Mouse (Mus musculus) CH12.LX (cell line): ENCODE results near the gene Zc3h8. TPM values are rescaled to one million over a fixed set of nuclear protein-coding genes. Genes with fewer than 3 reads are reported as not detected.

Experiments
- DNase-seq: peaks from one replicate; pipeline ENCODE4 v3.0.0-alpha.2; 2013; ENCODE audit errors: extremely low read depth
- H3K27ac ChIP-seq: 2 replicates; pipeline ENCODE4 v1.5.1; 2012; ENCODE audit warnings: low read depth, mild to moderate bottlenecking, control low read depth, moderate library complexity; ENCODE audit not compliant: insufficient read depth
- H3K27me3 ChIP-seq: replicated peaks from 2 replicates; pipeline ENCODE3; 2012; ENCODE audit warnings: inconsistent platforms
- H3K36me3 ChIP-seq, 2 experiments: replicated peaks in 1 of 2; 2 replicates each; pipeline versions ENCODE3 to v1.6.1; 2012; ENCODE audit warnings: inconsistent platforms in 1 of 2, low read length in 1 of 2, mild to moderate bottlenecking in 1 of 2, mixed read lengths in 1 of 2, moderate library complexity in 1 of 2; ENCODE audit not compliant: control insufficient read depth in 1 of 2, insufficient read depth in 1 of 2
- H3K4me1 ChIP-seq, 2 experiments: 2 replicates each; pipeline ENCODE4 v1.6.1; 2012; ENCODE audit warnings: inconsistent platforms in 1 of 2, moderate library complexity in 1 of 2; ENCODE audit not compliant: insufficient read depth in 2 of 2, control insufficient read depth in 1 of 2
- H3K4me2 ChIP-seq: 2 replicates; pipeline ENCODE4 v1.6.1; 2012; ENCODE audit warnings: low read depth, mild to moderate bottlenecking, control low read depth; ENCODE audit not compliant: poor library complexity, insufficient read depth, severe bottlenecking
- H3K4me3 ChIP-seq, 3 experiments: fragments of 150-350 bp in 1 of 3; sonication (generic) in 1 of 3; replicated peaks in 1 of 3; 2 replicates each; pipeline versions ENCODE3 to v1.5.1; 2011 to 2012; ENCODE audit warnings: low read depth in 2 of 3, low read length in 2 of 3, mild to moderate bottlenecking in 2 of 3, moderate library complexity in 2 of 3, control low read depth in 1 of 3, improper control_type of control experiment in 1 of 3, inconsistent platforms in 1 of 3, mixed read lengths in 1 of 3; ENCODE audit not compliant: poor library complexity in 1 of 3
- H3K79me2 ChIP-seq: replicated peaks from 2 replicates; pipeline ENCODE4 v1.6.1; 2012; ENCODE audit warnings: mild to moderate bottlenecking, moderate library complexity; ENCODE audit not compliant: control insufficient read depth, poor library complexity, insufficient read depth, severe bottlenecking; ENCODE audit errors: extremely low read depth
- H3K9ac ChIP-seq: 2 replicates; pipeline ENCODE4 v1.6.1; 2012; ENCODE audit warnings: low read depth, mild to moderate bottlenecking, control low read depth, moderate library complexity; ENCODE audit not compliant: insufficient read depth
- H3K9me3 ChIP-seq: replicated peaks from 2 replicates; pipeline ENCODE3; 2012; ENCODE audit warnings: low read length, inconsistent platforms, mixed read lengths
- CHD2 ChIP-seq: IDR thresholded peaks from 2 replicates; pipeline ENCODE4 v1.6.1; 2011; ENCODE audit warnings: low read length, improper control_type of control experiment
- CTCF ChIP-seq, 2 experiments: IDR thresholded peaks in 1 of 2; conservative IDR thresholded peaks in 1 of 2; 2 replicates each; pipeline ENCODE4 v1.5.1; 2011 to 2012; ENCODE audit warnings: low read depth in 2 of 2, low read length in 2 of 2, improper control_type of control experiment in 1 of 2, inconsistent platforms in 1 of 2, mild to moderate bottlenecking in 1 of 2, moderate library complexity in 1 of 2
- E2F4 ChIP-seq: IDR thresholded peaks from 2 replicates; pipeline ENCODE4 v1.6.1; 2011; ENCODE audit warnings: low read depth, low read length, improper control_type of control experiment; ENCODE audit not compliant: insufficient replicate concordance
- EP300 ChIP-seq: IDR thresholded peaks from 2 replicates; pipeline ENCODE4 v1.6.1; 2011; ENCODE audit warnings: low read length, improper control_type of control experiment
- GABPA ChIP-seq: IDR thresholded peaks from 2 replicates; pipeline ENCODE4 v1.6.1; 2012; ENCODE audit warnings: low read depth, low read length, improper control_type of control experiment, inconsistent platforms; ENCODE audit not compliant: insufficient replicate concordance
- IRF4 ChIP-seq: IDR thresholded peaks from 2 replicates; pipeline ENCODE4 v1.6.1; 2014; ENCODE audit warnings: low read depth, mild to moderate bottlenecking, inconsistent platforms, low read length, improper control_type of control experiment
- JUND ChIP-seq: conservative IDR thresholded peaks from 2 replicates; pipeline ENCODE4 v1.6.1; 2011; ENCODE audit warnings: low read depth, low read length, improper control_type of control experiment
- KAT2A ChIP-seq: IDR thresholded peaks from 2 replicates; pipeline ENCODE4 v1.6.1; 2012; ENCODE audit warnings: low read length, improper control_type of control experiment, inconsistent platforms; ENCODE audit not compliant: insufficient replicate concordance
- MAZ ChIP-seq: IDR thresholded peaks from 2 replicates; pipeline ENCODE4 v1.6.1; 2012; ENCODE audit warnings: low read depth, mild to moderate bottlenecking, inconsistent platforms, low read length, improper control_type of control experiment, moderate library complexity
- MEF2A ChIP-seq: IDR thresholded peaks from 2 replicates; pipeline ENCODE4 v1.6.1; 2014; ENCODE audit warnings: low read depth, mild to moderate bottlenecking, inconsistent platforms, low read length, improper control_type of control experiment, borderline replicate concordance
- MXI1 ChIP-seq: IDR thresholded peaks from 2 replicates; pipeline ENCODE4 v1.6.1; 2011; ENCODE audit warnings: mild to moderate bottlenecking, low read depth, low read length, improper control_type of control experiment
- MYC ChIP-seq: IDR thresholded peaks from 2 replicates; pipeline ENCODE4 v1.6.1; 2011; ENCODE audit warnings: low read depth, mild to moderate bottlenecking, improper control_type of control experiment, low read length
- NRF1 ChIP-seq: IDR thresholded peaks from 2 replicates; pipeline ENCODE4 v1.6.1; 2014; ENCODE audit warnings: low read depth, mild to moderate bottlenecking, inconsistent platforms, low read length, improper control_type of control experiment, moderate library complexity
- PAX5 ChIP-seq: IDR thresholded peaks from 2 replicates; pipeline ENCODE4 v1.6.1; 2012; ENCODE audit warnings: low read length, inconsistent platforms, mixed read lengths
- RAD21 ChIP-seq: IDR thresholded peaks from 2 replicates; pipeline ENCODE4 v1.6.1; 2011; ENCODE audit warnings: low read depth, mild to moderate bottlenecking, low read length, improper control_type of control experiment, moderate library complexity
- SIN3A ChIP-seq: IDR thresholded peaks from 2 replicates; pipeline ENCODE4 v1.6.1; 2012; ENCODE audit warnings: low read length, improper control_type of control experiment, inconsistent platforms
- TBP ChIP-seq: conservative IDR thresholded peaks from 2 replicates; pipeline ENCODE4 v1.6.1; 2011; ENCODE audit warnings: low read depth, low read length, improper control_type of control experiment
- TCF12 ChIP-seq: IDR thresholded peaks from 2 replicates; pipeline ENCODE4 v1.6.1; 2014; ENCODE audit warnings: low read depth, mild to moderate bottlenecking, inconsistent platforms, low read length, improper control_type of control experiment
- UBTF ChIP-seq: IDR thresholded peaks from 2 replicates; pipeline ENCODE4 v1.6.1; 2012; ENCODE audit warnings: low read depth, mild to moderate bottlenecking, inconsistent platforms, low read length, improper control_type of control experiment, moderate library complexity
- USF1 ChIP-seq: IDR thresholded peaks from 2 replicates; pipeline ENCODE4 v1.6.1; 2014; ENCODE audit warnings: low read depth, mild to moderate bottlenecking, inconsistent platforms, low read length, improper control_type of control experiment
- USF2 ChIP-seq: conservative IDR thresholded peaks from 2 replicates; pipeline ENCODE4 v1.6.1; 2011; ENCODE audit warnings: low read depth, low read length, improper control_type of control experiment
- ZC3H11A ChIP-seq: IDR thresholded peaks from 2 replicates; pipeline ENCODE4 v1.6.1; 2012; ENCODE audit warnings: low read depth, mild to moderate bottlenecking, inconsistent platforms, low read length, improper control_type of control experiment
- dilution Hi-C: fragments of 300-500 bp; cut with MboI; formaldehyde crosslinking; loops from 2 replicates; pipeline ENCODE4 v1.14.3; 2020; ENCODE audit warnings: low sequenced_read_pairs; ENCODE audit not compliant: extremely low pct_unique_long_range_greater_than_20kb, extremely low pct_ligation_motif_present
- in situ Hi-C: fragments of 300-500 bp; cut with MboI; formaldehyde crosslinking; loops from 3 replicates; pipeline ENCODE4 v1.14.3; 2019; ENCODE audit warnings: low sequenced_read_pairs, low pct_ligation_motif_present, low pct_unique_long_range_greater_than_20kb, mixed read lengths
- polyA plus RNA-seq: library from polyadenylated mRNA; unstranded; fragments of >175 nt; gene quantifications from 2 replicates; pipeline ENCODE4 v1.2.1, GENCODE M21; 2012; ENCODE audit warnings: low read depth; ENCODE audit not compliant: insufficient read length
- total RNA-seq, 2 experiments: library from RNA; depleted of rRNA; stranded (reverse); fragments of 300-350 nt in 1 of 2; fragments of >200 nt in 1 of 2; gene quantifications; 2 replicates each; pipeline ENCODE4 v1.2.3; 2012 to 2014

Gene Zc3h8
- total and polyA plus RNA-seq, 3 experiments = 8.1 to 15.2 (median 11.7) TPM

GRCm38 (mm10) chr2:128936256-128936655 is 7.6 kb downstream of the Zc3h8 start:
- no peaks in the 10 kb centered on the region for H3K79me2 ChIP-seq
- no peak overlapping the region for H3K27ac ChIP-seq
- no peak for DNase-seq
- H3K27me3 ChIP-seq = no peaks in the 10 kb centered on the region
- H3K4me2 ChIP-seq = no peak overlapping the region
- no peaks in the 10 kb centered on the region for H3K9me3 ChIP-seq
- dilution Hi-C loops (no loop called here), in situ Hi-C loops (loop anchor here (25.0 kb wide), 1 partner anchor 326 kb away; no protein-coding TSS in a partner anchor)
- no peak for TF ChIP-seq PAX5
- TF ChIP-seq JUND = no peak
- TF ChIP-seq MAZ = no peak
- no peak for TF ChIP-seq MXI1
- no peak for TF ChIP-seq CHD2
- no peak for TF ChIP-seq GABPA
- TF ChIP-seq EP300 = no peak
- TF ChIP-seq NRF1 = no peak
- H3K4me3 ChIP-seq = no peak overlapping the region
- H3K4me1 ChIP-seq = peaks cover 0 to 2% of the 10 kb centered on the region in 2 experiments; a peak in 1 of 4 replicates
- H3K9ac ChIP-seq = no peak overlapping the region
- peaks cover 21 to 74% of the 10 kb centered on the region in 2 experiments for H3K36me3 ChIP-seq

GRCm38 (mm10) chr2:128930704-128931103 is 13.2 kb downstream of the Zc3h8 start:
- no peak for DNase-seq
- no peak overlapping the region for H3K27ac ChIP-seq
- TF ChIP-seq ZC3H11A (no peak), USF2 (no peak)
- dilution Hi-C loops (no loop called here), in situ Hi-C loops (loop anchor here (25.0 kb wide), 1 partner anchor 332 kb away; no protein-coding TSS in a partner anchor)
- H3K27me3 ChIP-seq = no peaks in the 10 kb centered on the region
- no peaks in the 10 kb centered on the region for H3K79me2 ChIP-seq
- no peak overlapping the region for H3K9ac ChIP-seq
- peaks cover 29 to 80% of the 10 kb centered on the region in 2 experiments for H3K36me3 ChIP-seq
- H3K4me2 ChIP-seq = no peak overlapping the region
- H3K4me3 ChIP-seq = no peak overlapping the region
- H3K9me3 ChIP-seq = peaks cover 2% of the 10 kb centered on the region
- H3K4me1 ChIP-seq = no peaks in the 10 kb centered on the region

DNA sequence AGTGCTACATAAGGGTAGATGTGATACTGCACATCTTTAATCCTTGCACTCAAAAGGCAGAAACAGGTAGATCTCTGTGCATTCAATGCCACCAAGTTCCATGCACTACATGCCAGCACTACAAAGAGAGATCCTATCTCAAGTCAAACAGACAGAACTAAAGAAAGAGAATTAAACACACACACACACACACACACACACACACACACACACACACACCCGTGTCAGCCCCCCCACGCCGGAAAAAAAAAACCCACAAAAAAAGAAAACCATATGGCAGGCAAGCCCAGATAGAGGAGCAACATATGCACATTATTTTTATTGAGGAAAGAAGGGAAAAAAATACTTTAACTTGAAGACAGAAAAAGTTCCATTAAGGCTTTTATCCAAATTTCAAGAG is 15.4 kb downstream of the Zc3h8 start:
- no peak overlapping the region for H3K9ac ChIP-seq
- in situ Hi-C loops (loop anchor here (25.0 kb wide), 1 partner anchor 334 kb away; no protein-coding TSS in a partner anchor), dilution Hi-C loops (no loop called here)
- H3K36me3 ChIP-seq = peaks cover 25 to 76% of the 10 kb centered on the region in 2 experiments
- H3K79me2 ChIP-seq = no peaks in the 10 kb centered on the region
- no peak overlapping the region for H3K27ac ChIP-seq
- no peaks in the 10 kb centered on the region for H3K27me3 ChIP-seq
- H3K9me3 ChIP-seq = peaks cover 2% of the 10 kb centered on the region
- H3K4me1 ChIP-seq = no peaks in the 10 kb centered on the region
- TF ChIP-seq UBTF = no peak
- no peak for TF ChIP-seq MAZ
- TF ChIP-seq MYC = no peak
- TF ChIP-seq SIN3A = no peak
- no peak for TF ChIP-seq MEF2A
- no peak for TF ChIP-seq USF1
- TF ChIP-seq CHD2 = no peak
- no peak for TF ChIP-seq E2F4
- TF ChIP-seq GABPA = no peak
- no peak for TF ChIP-seq EP300
- no peak for TF ChIP-seq TCF12
- no peak for TF ChIP-seq PAX5
- no peak for TF ChIP-seq TBP
- TF ChIP-seq IRF4 = no peak
- no peak for TF ChIP-seq KAT2A
- no peak for TF ChIP-seq CTCF (conservative IDR thresholded peaks at IDR 0.05 in 1 of 2, IDR thresholded peaks at IDR 0.05 in 1 of 2; ENCODE audit: low read depth in 2 of 2, low read length in 2 of 2)
- no peak for TF ChIP-seq USF2
- no peak for TF ChIP-seq RAD21
- no peak for DNase-seq
- no peak overlapping the region for H3K4me2 ChIP-seq
- H3K4me3 ChIP-seq = no peak overlapping the region
